10 mouse cellular contexts compared by ENCODE assay signal in the genomic region with DNA sequence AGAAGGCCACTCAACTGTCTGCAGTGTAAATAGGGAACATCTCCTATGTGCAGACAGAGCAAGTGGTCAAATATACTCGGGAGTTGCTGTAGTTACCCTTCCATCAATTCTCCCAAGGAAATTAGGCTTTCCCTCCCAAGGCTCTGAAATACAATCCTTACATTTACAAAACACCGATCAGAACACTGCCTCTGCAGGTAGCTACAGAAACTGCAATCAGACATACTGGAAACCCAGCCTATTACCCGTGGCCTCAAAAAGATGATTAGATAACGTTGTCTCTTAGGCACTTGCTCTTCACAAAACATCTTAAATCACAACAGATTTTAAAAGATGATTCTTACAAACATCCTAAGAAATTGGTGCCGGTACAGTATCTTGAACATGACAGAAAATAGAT.
DNase-seq lines count a peak whose midpoint lies in the region; ATAC-seq and TF ChIP-seq lines count a peak whose summit lies in the region.
"Had no signal": no experiment of that assay in that cellular context is flagged by ENCODE, and none has a peak within 500 bp of the region (broad histone marks: within the 10 kb centered on the region; RNA-seq: fewer than 3 reads in every experiment).

No protein-coding gene starts in this region.

- ATAC-seq in common myeloid progenitor, adult 5-6 weeks (replicated peaks; ENCODE audit: low read depth, poor library complexity, severe bottlenecking), result peak; percentile 77

- no peak overlapping the region for H3K27ac ChIP-seq in gastrocnemius, adult 2 months
- H3K27ac ChIP-seq: macrophage had no signal

- H3K4me3 ChIP-seq in gastrocnemius, adult 2 months, result no peak overlapping the region

- intact Hi-C loops in gastrocnemius, adult 2 months (cut with DNase I), result no loop called here
- intact Hi-C loops in left cerebral cortex, postnatal 4 days (cut with DNase I), result no loop called here

- TF ChIP-seq CTCF in gastrocnemius, adult 2 months (IDR thresholded peaks at IDR 0.05), result peak; percentile 38; the same call in 1 of the 2 replicates

- DNase-seq in gastrocnemius, adult 2 months, result no peak
- DNase-seq in gastrocnemius, adult 18-20 months (ENCODE audit: low spot score), result no peak
- peak; percentile 26 for DNase-seq in lung, postnatal 36 days
- DNase-seq in lung, postnatal 10 days, result no peak
- peak; percentile 50 for DNase-seq in retina, postnatal 1 day
- no peak for DNase-seq in left cerebral cortex, postnatal 4 days
- DNase-seq in thymus, postnatal 0 days (ENCODE audit: low spot score), result no peak
- DNase-seq: kidney, adult 18-20 months had no signal

Comparison
In these comparisons a context has a peak if more than half of its experiments do, and no peak if none do; other contexts are left out.
1. DNase-seq: peak in lung, postnatal 36 days (single experiment) and retina, postnatal 1 day (single experiment); none in gastrocnemius, adult 2 months (single experiment), gastrocnemius, adult 18-20 months (single experiment), lung, postnatal 10 days (single experiment), left cerebral cortex, postnatal 4 days (single experiment) and thymus, postnatal 0 days (single experiment).